Mouse (Mus musculus): ENCODE results near the gene Gm973. TPM values are rescaled to one million over a fixed set of nuclear protein-coding genes. Genes with fewer than 3 reads are reported as not detected.

Gm973 gene
- polyA plus RNA-seq, 1 experiment from 2014 or later: 0.82 TPM

- Histone ChIP-seq H3K4me1 (ENCODE audit: control insufficient read depth, insufficient read depth, low read length) (peaks cover 6% of the 10 kb centered on the region; the same call in 1 of the 2 replicates), H3K9me3 (ENCODE audit: control insufficient read depth, low read depth, low read length) (no peaks in the 10 kb centered on the region), H3K27me3 (ENCODE audit: control insufficient read depth, insufficient read depth, low read length) (no peaks in the 10 kb centered on the region), H3K9ac (replicated peaks; ENCODE audit: low read depth, low read length) (no peak overlapping the region), H3K4me3 (ENCODE audit: low read depth, low read length) (no peak overlapping the region), H3K27ac (ENCODE audit: low read length) (no peak overlapping the region), H3K4me2 (replicated peaks; ENCODE audit: low read depth, low read length) (no peak overlapping the region), H3K36me3 (ENCODE audit: control insufficient read depth, insufficient read depth, low read length) (no peaks in the 10 kb centered on the region)
- WGBS: 72% methylated on average over 2 of the region's 2 CpGs
- no peak for ATAC-seq (ENCODE audit: insufficient number of reproducible peaks, insufficient read depth, low FRiP score, low read depth)
Observed at GRCm38 (mm10) chr1:59524071-59524470, 8.0 kb downstream of the Gm973 start.

GRCm38 (mm10) chr1:59524759-59525158, 8.7 kb downstream of the Gm973 start:
- Histone ChIP-seq H3K27ac (ENCODE audit: low read length) (no peak overlapping the region), H3K9me3 (ENCODE audit: control insufficient read depth, low read depth, low read length) (no peaks in the 10 kb centered on the region), H3K9ac (replicated peaks; ENCODE audit: low read depth, low read length) (no peak overlapping the region), H3K36me3 (ENCODE audit: control insufficient read depth, insufficient read depth, low read length) (no peaks in the 10 kb centered on the region), H3K27me3 (ENCODE audit: control insufficient read depth, insufficient read depth, low read length) (no peaks in the 10 kb centered on the region), H3K4me1 (ENCODE audit: control insufficient read depth, insufficient read depth, low read length) (peaks cover 6% of the 10 kb centered on the region; the same call in 1 of the 2 replicates), H3K4me2 (replicated peaks; ENCODE audit: low read depth, low read length) (no peak overlapping the region), H3K4me3 (ENCODE audit: low read depth, low read length) (no peak overlapping the region)
- no peak for ATAC-seq (ENCODE audit: insufficient number of reproducible peaks, insufficient read depth, low FRiP score, low read depth)
- WGBS: 36% methylated on average over 3 of the region's 3 CpGs

GRCm38 (mm10) chr1:59527219-59527618, 11.2 kb downstream of the Gm973 start:
- Histone ChIP-seq H3K27me3 (ENCODE audit: control insufficient read depth, insufficient read depth, low read length) (no peaks in the 10 kb centered on the region), H3K4me1 (ENCODE audit: control insufficient read depth, insufficient read depth, low read length) (peaks cover 3% of the 10 kb centered on the region; the same call in 1 of the 2 replicates), H3K27ac (ENCODE audit: low read length) (no peak overlapping the region; the same call in 1 of the 2 replicates), H3K9me3 (ENCODE audit: control insufficient read depth, low read depth, low read length) (no peaks in the 10 kb centered on the region), H3K4me2 (replicated peaks; ENCODE audit: low read depth, low read length) (no peak overlapping the region), H3K36me3 (ENCODE audit: control insufficient read depth, insufficient read depth, low read length) (no peaks in the 10 kb centered on the region), H3K4me3 (ENCODE audit: low read depth, low read length) (no peak overlapping the region), H3K9ac (replicated peaks; ENCODE audit: low read depth, low read length) (no peak overlapping the region)
- no peak for ATAC-seq (ENCODE audit: insufficient number of reproducible peaks, insufficient read depth, low FRiP score, low read depth)
- WGBS: 56% methylated on average over 6 of the region's 6 CpGs

- WGBS: 44% methylated on average over 5 of the region's 5 CpGs
- H3K4me3 ChIP-seq (ENCODE audit: low read depth, low read length): no peak overlapping the region
- no peak for ATAC-seq (ENCODE audit: insufficient number of reproducible peaks, insufficient read depth, low FRiP score, low read depth)
Observed at GRCm38 (mm10) chr1:59534976-59535810, 19.1 kb downstream of the Gm973 start.

GRCm38 (mm10) chr1:59538381-59538780, 22.3 kb downstream of the Gm973 start:
- 90% methylated on average over 5 of the region's 5 CpGs for WGBS
- no peaks in the 10 kb centered on the region for H3K27me3 ChIP-seq (ENCODE audit: control insufficient read depth, insufficient read depth, low read length)
- no peaks in the 10 kb centered on the region for H3K36me3 ChIP-seq (ENCODE audit: control insufficient read depth, insufficient read depth, low read length)
- no peak overlapping the region for H3K4me2 ChIP-seq (replicated peaks; ENCODE audit: low read depth, low read length)
- ATAC-seq (ENCODE audit: insufficient number of reproducible peaks, insufficient read depth, low FRiP score, low read depth): no peak
- no peak overlapping the region for H3K9ac ChIP-seq (replicated peaks; ENCODE audit: low read depth, low read length)
- no peaks in the 10 kb centered on the region for H3K4me1 ChIP-seq (ENCODE audit: control insufficient read depth, insufficient read depth, low read length)
- H3K4me3 ChIP-seq (ENCODE audit: low read depth, low read length): no peak overlapping the region
- H3K27ac ChIP-seq (ENCODE audit: low read length): no peak overlapping the region
- no peaks in the 10 kb centered on the region for H3K9me3 ChIP-seq (ENCODE audit: control insufficient read depth, low read depth, low read length)

More at GRCm38 (mm10) chr1:59534976-59535810, 19.1 kb downstream of the Gm973 start:
- Histone ChIP-seq H3K27ac (ENCODE audit: low read length) (no peak overlapping the region), H3K4me2 (replicated peaks; ENCODE audit: low read depth, low read length) (no peak overlapping the region), H3K9ac (replicated peaks; ENCODE audit: low read depth, low read length) (no peak overlapping the region), H3K9me3 (ENCODE audit: control insufficient read depth, low read depth, low read length) (no peaks in the 10 kb centered on the region), H3K36me3 (ENCODE audit: control insufficient read depth, insufficient read depth, low read length) (no peaks in the 10 kb centered on the region), H3K27me3 (ENCODE audit: control insufficient read depth, insufficient read depth, low read length) (no peaks in the 10 kb centered on the region), H3K4me1 (ENCODE audit: control insufficient read depth, insufficient read depth, low read length) (no peaks in the 10 kb centered on the region)

- H3K9ac ChIP-seq (replicated peaks; ENCODE audit: low read depth, low read length): no peak overlapping the region
- H3K9me3 ChIP-seq (ENCODE audit: control insufficient read depth, low read depth, low read length): no peaks in the 10 kb centered on the region
- H3K36me3 ChIP-seq (ENCODE audit: control insufficient read depth, insufficient read depth, low read length): no peaks in the 10 kb centered on the region
- no peak overlapping the region for H3K4me3 ChIP-seq (ENCODE audit: low read depth, low read length)
- H3K4me2 ChIP-seq (replicated peaks; ENCODE audit: low read depth, low read length): no peak overlapping the region
- no peaks in the 10 kb centered on the region for H3K27me3 ChIP-seq (ENCODE audit: control insufficient read depth, insufficient read depth, low read length)
- no peak overlapping the region for H3K27ac ChIP-seq (ENCODE audit: low read length)
- no peaks in the 10 kb centered on the region for H3K4me1 ChIP-seq (ENCODE audit: control insufficient read depth, insufficient read depth, low read length)
- no peak for ATAC-seq (ENCODE audit: insufficient number of reproducible peaks, insufficient read depth, low FRiP score, low read depth)
- WGBS: 59% methylated on average over 19 of the region's 19 CpGs
Observed at GRCm38 (mm10) chr1:59540537-59541148, 24.6 kb downstream of the Gm973 start.

GRCm38 (mm10) chr1:59541271-59542020, 25.4 kb downstream of the Gm973 start:
- no peak overlapping the region for H3K4me2 ChIP-seq (replicated peaks; ENCODE audit: low read depth, low read length)
- no peak overlapping the region for H3K27ac ChIP-seq (ENCODE audit: low read length)
- 85% methylated on average over 16 of the region's 16 CpGs for WGBS
- no peak overlapping the region for H3K9ac ChIP-seq (replicated peaks; ENCODE audit: low read depth, low read length)
- H3K27me3 ChIP-seq (ENCODE audit: control insufficient read depth, insufficient read depth, low read length): no peaks in the 10 kb centered on the region
- no peak overlapping the region for H3K4me3 ChIP-seq (ENCODE audit: low read depth, low read length)
- H3K9me3 ChIP-seq (ENCODE audit: control insufficient read depth, low read depth, low read length): no peaks in the 10 kb centered on the region
- H3K36me3 ChIP-seq (ENCODE audit: control insufficient read depth, insufficient read depth, low read length): no peaks in the 10 kb centered on the region
- no peak for ATAC-seq (ENCODE audit: insufficient number of reproducible peaks, insufficient read depth, low FRiP score, low read depth)
- no peaks in the 10 kb centered on the region for H3K4me1 ChIP-seq (ENCODE audit: control insufficient read depth, insufficient read depth, low read length)

- Histone ChIP-seq H3K9ac (replicated peaks; ENCODE audit: low read depth, low read length) (no peak overlapping the region), H3K36me3 (ENCODE audit: control insufficient read depth, insufficient read depth, low read length) (no peaks in the 10 kb centered on the region), H3K4me1 (ENCODE audit: control insufficient read depth, insufficient read depth, low read length) (no peaks in the 10 kb centered on the region), H3K27ac (ENCODE audit: low read length) (no peak overlapping the region), H3K9me3 (ENCODE audit: control insufficient read depth, low read depth, low read length) (no peaks in the 10 kb centered on the region), H3K4me2 (replicated peaks; ENCODE audit: low read depth, low read length) (no peak overlapping the region), H3K4me3 (ENCODE audit: low read depth, low read length) (no peak overlapping the region), H3K27me3 (ENCODE audit: control insufficient read depth, insufficient read depth, low read length) (no peaks in the 10 kb centered on the region)
- WGBS: 45% methylated on average over 6 of the region's 6 CpGs
- ATAC-seq (ENCODE audit: insufficient number of reproducible peaks, insufficient read depth, low FRiP score, low read depth): no peak
Observed at GRCm38 (mm10) chr1:59542231-59542630, 26.2 kb downstream of the Gm973 start.
